Mouse (Mus musculus) liver, postnatal 0 days (tissue): ENCODE measurements around the gene Habp4. TPM values are rescaled to one million over a fixed set of nuclear protein-coding genes. Genes with fewer than 3 reads are reported as not detected.
A peak's percentile ranks its signal among the peaks of the same experiment; 100 is the strongest.

Source experiments
- ATAC-seq: fragments of 200-750 bp; cut with Nextera tagmentation; 2 replicates; pipeline ENCODE4 v1.8.0; 2017; ENCODE audit warnings: mild to moderate bottlenecking, moderate library complexity
- DNase-seq: peaks from one replicate; pipeline ENCODE4 v3.0.0-alpha.2; 2016
- H3K27ac ChIP-seq: fragments of 300-500 bp; sonication (generic); 2 replicates; pipeline ENCODE4 v1.5.1; 2014; ENCODE audit warnings: antibody characterized with exemption, moderate library complexity, mild to moderate bottlenecking, low read depth
- H3K27me3 ChIP-seq: fragments of 300-500 bp; sonication (generic); 2 replicates; pipeline ENCODE4 v1.6.1; 2014; ENCODE audit warnings: low read length, control low read depth, mixed read lengths; ENCODE audit not compliant: insufficient read depth
- H3K36me3 ChIP-seq: fragments of 300-500 bp; sonication (generic); replicated peaks from 2 replicates; pipeline ENCODE4 v1.6.1; 2014; ENCODE audit warnings: mild to moderate bottlenecking, control low read depth, low read length, moderate library complexity, mixed read lengths; ENCODE audit not compliant: insufficient read depth
- H3K4me1 ChIP-seq: fragments of 300-500 bp; sonication (generic); 2 replicates; pipeline ENCODE4 v1.6.1; 2014; ENCODE audit warnings: antibody characterized with exemption, mild to moderate bottlenecking, control low read depth; ENCODE audit not compliant: insufficient read depth
- H3K4me2 ChIP-seq: fragments of 300-500 bp; sonication (generic); 2 replicates; pipeline ENCODE4 v1.6.1; 2014; ENCODE audit warnings: low read depth, mild to moderate bottlenecking, low read length, moderate library complexity, mixed read lengths
- H3K4me3 ChIP-seq: fragments of 300-500 bp; sonication (generic); 2 replicates; pipeline ENCODE4 v1.5.1; 2014; ENCODE audit warnings: low read depth, low read length
- H3K9ac ChIP-seq: fragments of 300-500 bp; sonication (generic); replicated peaks from 2 replicates; pipeline ENCODE4 v1.6.1; 2014; ENCODE audit warnings: mild to moderate bottlenecking, moderate library complexity
- H3K9me3 ChIP-seq: fragments of 300-500 bp; sonication (generic); 2 replicates; pipeline ENCODE4 v1.6.1; 2016; ENCODE audit warnings: mild to moderate bottlenecking, control low read depth, low read length, mixed read lengths
- CTCF ChIP-seq: sonication (generic); IDR thresholded peaks from 2 replicates; pipeline ENCODE4 v1.5.1; 2016; ENCODE audit warnings: antibody characterized with exemption, low read depth
- EP300 ChIP-seq: IDR thresholded peaks from 2 replicates; pipeline ENCODE4 v1.6.1; 2016; ENCODE audit warnings: antibody characterized with exemption, low read depth, mild to moderate bottlenecking
- WGBS: fragments of 180-500 bp; shearing (Covaris S2); extraction: QIAGEN DNeasy Blood & Tissue Kit; methylation state at CpG from one replicate; pipeline ENCODE4 v1.1.7; 2014; ENCODE audit not compliant: insufficient replicate concordance; 5-methylcytosine and 5-hydroxymethylcytosine counted together
- polyA plus RNA-seq: library from polyadenylated mRNA; unstranded; fragments of >200 nt; fragmentation: Nextera tagmentation; extraction: Ambion mirVana; gene quantifications from 2 replicates; pipeline ENCODE4 v1.2.1, GENCODE M21; 2015

Habp4 gene
- polyA plus RNA-seq, 1 experiment from 2014 or later, result 9.0 TPM

DNA sequence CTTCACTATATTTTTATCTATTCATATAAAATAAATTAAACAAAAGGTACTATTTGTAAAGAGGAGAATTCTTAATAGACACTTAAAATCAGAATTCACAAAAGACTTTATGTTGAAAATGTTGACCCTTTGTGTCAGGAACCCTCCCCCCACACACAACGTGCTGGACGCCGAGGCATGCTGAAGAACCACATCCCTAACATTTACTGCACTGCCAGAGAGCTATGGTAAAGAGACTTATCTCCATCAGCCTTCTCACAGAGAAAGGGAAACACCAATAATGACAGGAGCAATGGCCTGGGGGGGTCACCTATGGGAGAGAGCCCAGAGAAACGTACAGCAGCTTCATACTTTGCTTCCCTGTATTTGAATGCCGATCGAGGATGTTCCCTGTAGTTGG, 46.5 kb downstream of the Habp4 start:
- Histone ChIP-seq H3K27ac (no peak overlapping the region), H3K4me3 (no peak overlapping the region), H3K9me3 (no peaks in the 10 kb centered on the region), H3K27me3 (no peaks in the 10 kb centered on the region), H3K9ac (no peak overlapping the region), H3K4me1 (no peaks in the 10 kb centered on the region), H3K36me3 (0 out of 2 replicates have a peak, but pooled peaks cover 3% of the 10 kb centered on the region), H3K4me2 (no peak overlapping the region)
- TF ChIP-seq EP300 (no peak), CTCF (no peak)
- no peak for ATAC-seq
- 82% methylated on average over 6 of the region's 6 CpGs for WGBS
- no peak for DNase-seq

DNA sequence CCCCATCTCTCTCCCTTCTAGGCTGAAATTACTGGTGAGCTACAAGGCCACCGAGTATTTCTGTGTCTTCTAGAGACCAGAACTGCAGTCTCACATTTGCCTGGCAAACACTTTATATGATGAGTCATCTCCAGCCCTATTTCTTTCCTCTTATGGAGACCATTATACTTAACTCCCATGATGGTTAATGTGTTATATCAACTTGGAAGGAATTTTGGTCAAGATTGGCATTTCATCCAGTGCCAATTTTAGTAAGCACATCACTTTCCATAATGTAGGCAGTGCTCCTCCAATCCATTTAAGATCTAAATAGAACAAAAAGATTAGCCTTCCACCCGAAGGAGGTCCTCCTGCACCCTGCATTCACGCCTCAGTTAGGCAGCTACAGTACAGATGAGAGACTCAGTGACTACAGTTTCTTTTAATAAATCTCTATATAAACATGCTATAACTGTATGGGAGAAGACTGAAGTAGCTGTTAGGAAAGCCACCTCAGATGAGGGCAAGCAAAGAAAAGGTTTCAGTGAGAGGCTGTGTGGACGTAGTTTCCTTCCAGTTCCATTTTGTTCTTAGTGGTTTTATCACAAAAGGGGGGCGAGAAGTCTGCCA, 50.5 kb downstream of the Habp4 start:
- WGBS, result 70% methylated on average over 5 of the region's 5 CpGs
- H3K4me2 ChIP-seq, result no peak overlapping the region

DNA sequence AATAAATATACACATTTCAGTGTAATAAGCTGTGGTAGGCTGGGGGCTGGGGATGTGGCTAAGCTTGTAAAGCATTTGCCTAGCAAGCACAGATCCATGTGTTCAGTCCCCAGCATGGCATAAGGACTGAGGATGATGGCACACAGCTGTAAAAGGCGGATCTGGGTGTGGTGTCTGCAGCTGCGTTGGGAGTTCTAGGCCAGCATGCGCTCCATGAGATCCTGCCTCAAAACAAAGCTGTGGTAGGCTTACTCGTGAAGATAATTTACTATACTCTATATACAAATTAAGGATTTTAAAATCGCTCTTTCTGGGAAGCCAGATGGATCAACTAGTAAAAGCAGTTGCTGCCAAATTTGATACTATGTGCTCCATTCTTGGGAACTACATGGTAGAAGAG, 53.3 kb downstream of the Habp4 start:
- no peak overlapping the region for H3K9ac ChIP-seq
- TF ChIP-seq CTCF (no peak), EP300 (no peak)
- no peaks in the 10 kb centered on the region for H3K36me3 ChIP-seq
- H3K27ac ChIP-seq, result no peak overlapping the region
- H3K4me3 ChIP-seq, result no peak overlapping the region
- WGBS, result 83% methylated on average over 5 of the region's 5 CpGs
- no peak for ATAC-seq
- H3K4me2 ChIP-seq, result no peak overlapping the region
- H3K4me1 ChIP-seq, result no peaks in the 10 kb centered on the region
- no peaks in the 10 kb centered on the region for H3K27me3 ChIP-seq
- no peaks in the 10 kb centered on the region for H3K9me3 ChIP-seq
- DNase-seq, result no peak

More for the DNA sequence above, 50.5 kb downstream of the Habp4 start:
- Histone ChIP-seq H3K27ac (no peak overlapping the region), H3K4me1 (no peaks in the 10 kb centered on the region), H3K9me3 (no peaks in the 10 kb centered on the region), H3K36me3 (0 out of 2 replicates have a peak, but pooled peaks cover 3% of the 10 kb centered on the region), H3K4me3 (no peak overlapping the region), H3K27me3 (no peaks in the 10 kb centered on the region), H3K9ac (no peak overlapping the region)
- no peak for DNase-seq
- ATAC-seq, result no peak
- no peak for TF ChIP-seq EP300
- no peak for TF ChIP-seq CTCF

DNA sequence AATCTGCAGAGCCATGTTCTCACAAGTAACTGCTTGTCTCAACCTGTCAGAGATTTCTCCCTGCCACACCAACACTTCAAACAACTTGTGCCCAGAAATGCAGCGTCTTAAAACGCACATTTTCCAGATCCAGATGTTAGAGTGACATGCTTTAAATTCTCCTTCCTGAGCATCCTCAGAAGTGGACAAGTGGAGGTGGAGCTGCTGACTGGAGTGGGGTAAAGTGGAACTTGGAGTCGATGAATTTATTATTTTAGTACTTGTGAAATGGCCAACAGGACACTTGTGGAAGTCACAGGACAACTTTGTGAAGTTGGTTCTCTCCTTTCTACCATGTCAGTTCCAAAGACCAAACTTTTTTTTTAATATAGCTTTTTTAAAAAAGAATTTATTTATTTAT, 64.1 kb downstream of the Habp4 start:
- no peak for ATAC-seq
- Histone ChIP-seq H3K4me1 (no peaks in the 10 kb centered on the region), H3K9me3 (no peaks in the 10 kb centered on the region), H3K9ac (no peak overlapping the region), H3K4me3 (no peak overlapping the region), H3K27ac (no peak overlapping the region), H3K27me3 (no peaks in the 10 kb centered on the region), H3K36me3 (no peaks in the 10 kb centered on the region), H3K4me2 (no peak overlapping the region)
- DNase-seq, result no peak
- 82% methylated on average over 3 of the region's 3 CpGs for WGBS
- TF ChIP-seq CTCF (no peak), EP300 (no peak)

DNA sequence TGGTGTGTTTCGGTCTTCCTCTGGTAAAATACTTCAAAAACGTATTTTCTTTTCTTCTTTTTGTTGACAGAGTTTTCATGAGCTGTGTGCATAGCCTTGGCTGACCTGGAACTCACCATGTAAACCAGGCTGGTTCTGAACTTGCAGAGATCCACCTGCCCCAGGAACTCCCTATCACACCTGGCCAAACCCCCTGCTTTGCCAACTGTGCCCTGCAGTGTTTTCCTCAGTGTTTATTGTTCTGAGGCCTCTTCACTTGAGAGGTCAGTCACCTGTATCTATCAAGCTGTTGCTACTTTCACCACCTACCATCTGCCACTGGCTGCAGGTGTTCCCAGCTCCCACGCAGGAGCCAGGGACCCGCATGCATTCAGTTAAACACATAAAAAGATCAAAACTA, 65.1 kb downstream of the Habp4 start:
- H3K4me1 ChIP-seq, result no peaks in the 10 kb centered on the region
- H3K27ac ChIP-seq, result no peak overlapping the region
- H3K4me2 ChIP-seq, result no peak overlapping the region
- WGBS, result 76% methylated on average over 4 of the region's 4 CpGs
- no peak overlapping the region for H3K4me3 ChIP-seq
- H3K9ac ChIP-seq, result no peak overlapping the region
- no peaks in the 10 kb centered on the region for H3K27me3 ChIP-seq
- no peaks in the 10 kb centered on the region for H3K9me3 ChIP-seq
- DNase-seq, result no peak
- no peaks in the 10 kb centered on the region for H3K36me3 ChIP-seq
- peak; percentile 76 for ATAC-seq
- TF ChIP-seq CTCF, result no peak
- TF ChIP-seq EP300, result no peak

DNA sequence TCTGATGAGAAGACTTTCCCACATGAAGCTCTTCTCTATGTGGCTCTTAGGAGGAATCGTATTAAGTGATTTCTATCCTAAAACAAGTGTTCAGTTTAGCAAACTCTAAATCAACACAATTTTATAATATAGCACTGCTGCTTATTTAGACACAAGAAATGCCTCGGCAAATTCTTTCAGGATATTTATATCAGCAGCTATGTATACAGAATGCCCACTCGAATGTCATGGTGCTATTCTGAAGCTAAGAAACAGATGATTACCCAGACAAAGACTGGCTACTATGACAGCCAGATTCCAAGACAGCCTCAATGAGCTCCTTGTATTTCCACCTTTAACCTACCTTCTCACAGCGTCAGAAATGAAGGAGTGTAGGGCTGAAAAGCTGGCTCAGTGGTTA, 71.5 kb downstream of the Habp4 start:
- Histone ChIP-seq H3K4me2 (no peak overlapping the region), H3K27me3 (no peaks in the 10 kb centered on the region), H3K9ac (no peak overlapping the region), H3K27ac (no peak overlapping the region), H3K4me3 (no peak overlapping the region), H3K36me3 (no peaks in the 10 kb centered on the region), H3K9me3 (no peaks in the 10 kb centered on the region), H3K4me1 (peaks cover 10% of the 10 kb centered on the region)
- DNase-seq, result no peak
- 80% methylated on average over 4 of the region's 4 CpGs for WGBS
- no peak for ATAC-seq
- TF ChIP-seq EP300 (no peak), CTCF (no peak)
